Mouse (Mus musculus) spleen, postnatal 10 days (tissue): ENCODE measurements around the gene Pdx1.

Source experiments
- DNase-seq, 2 experiments: peaks; one replicate each; pipeline ENCODE4 v3.0.0; 2021 to 2022; ENCODE audit warnings: low spot score in 2 of 2

The Pdx1 gene

DNA sequence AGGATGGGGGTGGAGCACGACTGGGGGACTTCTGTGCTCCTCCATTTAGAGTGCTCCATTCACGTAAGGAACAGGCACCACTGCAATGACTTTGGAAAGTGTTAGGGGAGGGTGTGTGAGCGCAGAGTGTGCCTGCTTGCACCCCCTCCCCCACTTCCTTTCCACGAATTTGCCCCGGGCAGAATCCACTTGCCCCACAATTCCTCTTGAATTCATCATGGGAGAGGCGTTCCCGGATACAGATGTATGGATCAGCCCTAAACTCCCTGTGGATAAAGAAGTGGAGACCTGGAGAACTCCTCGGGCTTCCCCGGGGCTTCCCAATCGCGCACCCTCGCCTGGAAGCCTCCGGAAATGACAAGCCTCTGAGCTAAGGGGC is 7.8 kb downstream of the Pdx1 start:
- no peak for DNase-seq

DNA sequence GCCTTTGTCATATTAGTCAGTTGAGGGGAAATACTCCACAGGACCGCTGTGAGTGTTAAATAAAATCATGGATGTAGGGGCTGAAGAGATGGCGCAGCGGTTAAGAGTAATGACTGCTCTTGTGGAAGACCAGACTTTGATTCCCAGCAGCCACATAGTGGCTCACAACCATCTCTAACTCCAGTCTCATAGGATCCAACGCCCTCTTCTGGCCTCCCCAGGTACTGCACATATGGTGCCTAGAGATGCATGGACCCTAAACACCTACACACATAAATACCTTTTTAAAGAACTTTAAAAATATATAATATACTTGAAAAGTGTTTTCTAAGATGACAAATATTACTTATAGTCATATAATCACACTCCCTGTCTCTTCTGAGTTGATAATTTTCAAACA is 14.6 kb downstream of the Pdx1 start:
- DNase-seq: no peak

DNA sequence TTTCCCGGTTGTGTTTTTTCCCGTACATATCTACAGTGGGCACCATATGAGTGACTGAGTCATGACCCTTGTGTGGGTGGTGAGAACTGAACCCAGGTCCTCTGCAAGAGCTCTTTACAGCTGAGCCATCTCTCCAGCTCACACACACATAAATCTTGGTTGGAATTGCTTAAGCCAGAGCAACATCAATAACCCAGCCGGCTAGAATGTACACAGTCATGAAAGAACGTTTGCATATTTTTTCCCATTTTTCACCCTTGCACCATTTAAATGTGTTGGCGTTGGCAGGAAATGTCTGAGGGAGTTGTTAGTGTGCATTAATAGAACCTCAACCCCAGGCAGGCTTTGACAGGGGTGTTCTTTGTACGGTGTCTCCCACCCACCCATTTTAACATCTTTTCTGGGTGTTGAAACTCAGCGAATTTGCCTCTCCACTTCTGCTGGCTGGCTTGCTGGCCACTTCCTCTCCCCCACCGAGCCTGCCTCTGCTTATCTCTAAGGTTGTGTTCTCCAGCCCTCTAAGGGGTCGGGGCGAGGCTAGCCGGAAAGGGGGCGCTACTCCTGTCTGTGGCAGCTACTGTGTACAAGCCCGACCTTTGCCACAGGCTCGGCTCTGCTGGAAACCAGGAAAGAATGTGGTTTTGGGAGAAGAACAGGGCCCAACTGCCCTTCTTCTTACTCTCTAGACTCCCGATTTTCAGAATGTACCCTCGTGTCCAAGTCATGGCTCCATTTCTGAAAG is 22.2 kb downstream of the Pdx1 start:
- no peak for DNase-seq

DNA sequence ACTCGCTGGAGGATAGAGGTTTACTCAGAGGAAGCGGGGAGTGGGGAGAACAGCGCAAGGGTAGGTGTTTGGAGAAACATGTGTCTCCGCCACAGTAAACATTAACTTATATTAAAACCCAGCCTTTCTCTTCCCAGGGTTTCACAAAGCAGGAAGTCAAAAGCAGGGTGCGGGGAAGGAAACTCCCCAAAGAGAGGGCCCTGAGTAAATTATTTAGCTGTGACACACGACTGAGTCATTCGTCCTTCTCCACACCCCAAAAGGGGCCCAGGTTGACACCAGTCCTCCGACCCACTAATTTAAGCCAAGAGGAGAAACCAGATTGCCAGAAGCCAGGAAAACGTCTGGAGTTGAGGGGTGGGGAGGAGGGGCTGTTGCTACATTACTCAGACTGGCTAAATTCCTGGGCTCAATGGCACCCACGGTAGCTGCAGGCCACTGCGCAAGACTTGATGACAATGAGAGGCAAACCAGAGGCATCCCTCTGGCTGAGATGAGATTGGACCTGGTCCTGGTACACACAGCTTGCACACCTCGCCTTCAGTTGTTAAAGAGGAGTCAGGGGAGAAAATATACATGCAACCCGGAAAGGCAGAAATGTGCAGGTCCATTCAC is 22.9 kb downstream of the Pdx1 start:
- DNase-seq: no peak

DNA sequence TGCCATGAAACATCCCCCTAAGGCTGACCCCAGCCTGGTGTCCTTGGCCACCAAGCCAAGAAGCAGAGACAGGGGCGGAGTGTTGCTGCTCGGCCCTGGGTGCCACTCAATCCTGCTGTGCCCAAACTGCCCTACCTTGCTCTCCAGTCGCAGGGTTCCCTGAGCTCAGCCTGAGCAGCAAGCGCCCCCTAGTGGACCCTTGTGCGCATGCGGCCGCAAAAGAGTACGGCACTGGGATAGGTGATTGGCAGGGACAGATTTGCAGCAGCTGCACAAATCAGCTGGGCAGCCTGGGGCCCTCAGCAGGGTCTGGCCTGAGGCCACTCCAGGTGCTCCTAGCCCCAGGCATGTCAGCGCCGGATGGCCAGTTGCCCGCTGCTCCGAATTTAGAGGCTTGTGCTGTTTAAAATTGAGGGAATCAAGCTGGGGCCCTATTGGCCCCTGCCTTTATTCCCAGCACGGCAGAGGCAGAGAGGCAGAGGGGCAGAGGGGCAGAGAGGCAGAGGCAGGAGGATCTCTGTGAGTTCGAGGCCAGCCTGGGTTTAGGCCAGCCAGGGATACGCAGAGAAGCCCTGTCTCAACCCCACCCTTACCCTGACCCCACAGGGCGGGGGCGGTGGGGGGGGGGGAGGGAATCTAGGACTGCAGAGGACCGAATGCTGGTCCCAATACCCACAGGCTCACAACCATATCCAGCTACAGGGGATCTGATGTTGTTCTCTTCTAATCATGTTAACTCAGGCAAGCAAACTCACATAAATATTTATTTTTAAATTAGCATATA is 23.6 kb downstream of the Pdx1 start:
- DNase-seq: peak in 1 of 2 experiments; percentile 68

DNA sequence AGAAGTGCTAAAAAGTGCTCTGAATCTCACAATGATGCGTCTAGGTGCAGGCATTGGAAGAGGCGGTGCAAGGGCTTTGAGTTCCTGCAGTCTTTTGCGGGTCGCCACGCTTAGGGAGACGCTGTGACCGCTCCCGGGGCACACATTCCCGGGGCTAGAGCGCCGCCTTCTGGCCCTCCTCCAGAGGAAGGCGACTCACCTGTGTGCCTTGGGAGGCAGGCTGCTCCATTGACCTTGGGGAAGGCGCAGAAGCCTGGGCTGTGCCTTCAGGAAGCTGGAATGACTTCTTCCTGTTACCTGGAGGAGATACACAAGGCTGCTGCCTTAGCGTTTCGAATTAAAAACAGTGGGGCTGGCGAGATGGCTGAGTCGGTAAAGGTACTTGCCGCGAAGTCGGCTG is 24.4 kb downstream of the Pdx1 start:
- no peak for DNase-seq

DNA sequence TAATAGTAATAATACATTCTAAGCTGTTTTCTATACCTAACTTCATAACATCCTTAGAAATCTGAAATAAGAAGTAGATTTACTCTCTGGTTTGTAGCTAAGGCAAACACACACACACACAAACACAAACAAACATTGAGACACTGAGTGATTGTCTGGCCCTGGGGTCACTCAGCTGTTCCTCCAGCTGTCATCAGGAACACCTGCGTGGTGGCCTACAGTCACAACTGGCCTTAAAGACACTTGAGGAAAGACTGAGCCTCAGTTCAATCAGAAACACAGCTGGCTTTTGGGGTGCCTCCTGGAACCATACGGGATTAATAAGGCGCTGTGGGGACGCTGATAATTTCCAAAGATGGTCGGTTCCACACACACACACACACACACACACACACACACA is 27.5 kb downstream of the Pdx1 start:
- no peak for DNase-seq

DNA sequence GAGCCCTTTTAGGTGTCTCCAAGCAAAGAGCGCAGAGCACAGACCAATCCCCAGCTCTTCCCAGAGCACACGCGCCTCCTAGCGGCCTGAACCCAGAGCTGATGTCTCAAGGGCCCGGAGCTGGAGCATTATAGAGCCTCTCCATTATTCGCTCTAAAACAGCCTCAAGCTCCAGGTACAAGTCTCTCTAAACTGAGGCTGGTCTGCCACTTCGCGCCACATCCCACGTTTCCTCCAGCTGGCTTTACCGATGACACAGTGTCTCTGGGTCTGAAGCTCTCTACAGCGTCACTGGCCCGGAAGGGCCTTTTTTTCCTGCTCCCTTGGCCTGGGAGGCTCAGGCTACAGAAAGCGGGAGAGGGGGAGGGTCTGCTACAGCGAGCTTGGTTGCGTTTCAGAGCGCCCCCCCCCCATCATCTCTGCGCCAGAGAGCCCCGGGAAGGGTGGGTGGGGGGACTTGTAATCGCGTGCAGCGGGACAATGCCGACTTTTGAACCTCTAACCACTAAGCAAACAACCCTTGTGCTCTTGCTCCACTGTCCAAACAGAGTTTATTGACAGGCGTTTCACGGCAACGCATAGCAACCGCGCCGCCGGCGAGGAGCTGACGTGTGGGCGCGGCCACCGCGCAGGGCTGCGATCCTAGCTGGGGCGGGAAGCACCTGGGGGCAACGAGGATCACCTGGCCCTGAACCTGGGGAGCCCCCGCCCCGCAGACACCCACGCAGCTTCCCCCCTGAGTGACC is 29.7 kb downstream of the Pdx1 start:
- peak in 1 of 2 experiments; percentile 46 for DNase-seq

DNA sequence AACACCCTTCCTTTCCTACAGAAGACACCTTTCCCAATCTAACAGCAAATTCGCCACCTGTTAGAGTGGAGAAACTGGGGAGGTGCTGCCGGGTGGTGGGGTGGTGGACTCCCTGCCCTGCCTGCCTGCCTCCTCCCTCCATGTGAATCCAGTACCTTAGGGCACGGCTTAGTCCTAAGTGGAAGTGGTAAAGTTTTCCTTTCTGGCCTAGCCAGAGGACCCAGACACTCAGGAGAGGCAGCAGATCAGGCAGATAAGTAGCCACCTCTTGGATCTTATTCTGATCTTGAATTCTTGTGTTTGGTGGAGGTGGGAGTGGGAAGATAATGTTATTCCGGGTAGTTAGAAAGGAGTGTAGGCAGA is 30.2 kb downstream of the Pdx1 start:
- DNase-seq: no peak

DNA sequence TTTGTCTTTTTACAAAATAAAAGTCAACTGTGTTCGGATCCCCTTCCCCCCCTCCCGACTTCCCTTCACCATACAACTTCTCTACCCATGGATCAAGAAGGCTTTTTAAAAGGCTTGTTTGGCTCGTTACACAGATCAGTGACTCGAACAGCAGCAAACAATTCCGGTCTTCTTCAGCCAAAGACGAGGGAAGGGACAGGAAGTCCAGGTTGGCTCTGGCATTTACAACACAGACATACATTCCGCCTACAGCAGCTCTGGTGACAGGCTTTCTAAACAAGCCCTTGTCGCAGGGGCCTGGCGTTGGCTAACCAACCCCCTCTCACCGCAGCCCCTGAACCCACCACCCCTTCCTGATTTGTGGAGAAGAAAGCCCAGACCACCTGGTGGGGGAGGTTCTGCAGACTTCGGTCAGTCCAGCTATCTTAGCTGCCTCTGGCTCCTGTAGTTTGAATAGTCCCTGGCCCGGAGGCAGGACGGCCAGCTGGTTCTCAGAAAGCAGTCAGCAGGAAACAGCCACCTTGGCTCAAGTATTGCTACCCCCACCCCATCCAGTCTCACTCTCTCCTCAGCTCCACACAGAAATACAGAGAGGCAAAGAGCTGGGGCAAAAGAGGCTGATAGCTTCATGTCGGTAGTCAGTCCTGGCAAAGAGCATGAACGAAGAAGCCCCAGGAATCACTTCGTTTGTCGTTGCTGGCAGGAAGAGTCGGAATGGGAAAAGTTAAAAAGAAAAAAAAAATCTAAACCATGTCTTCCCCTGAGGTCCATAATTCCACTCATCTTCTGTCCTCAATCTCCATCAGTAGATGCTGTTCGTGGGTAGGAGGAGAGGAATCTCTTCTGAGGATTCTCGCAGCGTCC is 31.4 kb downstream of the Pdx1 start:
- no peak for DNase-seq

DNA sequence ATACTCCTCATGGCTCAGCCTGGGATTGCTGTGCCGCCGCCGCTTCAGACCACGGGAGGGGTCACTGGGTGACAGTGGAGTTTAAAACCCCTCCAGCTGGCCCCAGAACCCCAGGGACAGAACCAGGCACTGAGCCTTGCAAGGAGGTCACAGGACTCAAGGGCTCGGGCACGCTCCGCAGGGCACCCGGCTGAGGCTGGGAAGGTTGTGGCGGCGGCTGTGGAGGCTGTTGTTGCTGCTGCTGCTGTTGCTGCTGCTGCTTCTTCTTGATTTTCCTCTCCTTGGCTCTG is 32.0 kb downstream of the Pdx1 start:
- no peak for DNase-seq

DNA sequence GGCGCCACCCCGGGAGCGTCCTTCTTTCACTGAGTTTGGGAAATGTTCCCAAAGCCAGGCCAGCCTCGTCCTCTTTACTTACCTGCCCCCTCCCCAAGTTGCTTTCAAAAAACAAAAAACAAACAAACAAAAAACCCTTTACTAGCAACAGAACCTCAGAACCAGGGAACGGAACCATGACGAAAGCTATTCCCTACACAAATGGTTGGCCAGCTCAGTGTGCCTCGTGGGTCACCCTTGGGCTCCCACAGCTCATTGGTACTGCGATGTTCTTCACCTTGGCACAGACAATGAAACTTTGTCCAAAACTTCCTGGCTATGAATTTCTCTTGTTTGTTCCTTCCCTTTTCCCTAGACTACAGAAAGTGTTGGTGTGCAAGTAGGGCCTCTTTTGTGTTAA is 32.4 kb downstream of the Pdx1 start:
- no peak for DNase-seq

DNA sequence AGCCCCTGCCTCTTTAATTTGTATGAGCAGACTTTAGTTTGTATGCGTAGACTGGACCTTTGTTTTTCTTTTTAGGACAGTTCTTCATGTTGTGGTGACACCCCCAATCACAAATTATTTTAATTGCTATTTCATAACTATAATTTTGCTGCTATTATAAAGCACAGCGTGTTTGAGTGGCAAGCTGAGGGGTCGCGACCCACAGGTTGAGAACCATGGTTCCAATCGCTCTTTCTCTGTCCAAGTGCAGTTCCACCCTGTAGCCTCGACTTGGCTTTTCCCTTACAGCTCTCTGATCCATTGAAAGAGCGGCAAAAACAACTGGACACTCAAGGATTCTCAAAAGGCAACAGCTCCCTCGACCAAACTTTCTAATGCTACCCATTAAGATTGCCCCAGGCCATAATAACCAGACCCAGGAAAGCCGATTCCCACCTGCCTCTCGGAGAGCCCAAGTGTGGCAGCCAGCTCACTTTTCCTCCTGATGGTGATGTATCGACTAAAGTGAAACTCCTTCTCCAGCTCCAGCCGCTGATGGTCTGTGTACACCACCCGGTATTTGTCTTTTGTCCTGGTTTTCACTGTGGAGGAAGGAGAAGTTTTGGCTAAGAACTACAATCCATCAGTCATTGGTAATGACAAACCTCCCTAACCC is 33.1 kb downstream of the Pdx1 start:
- DNase-seq: no peak

DNA sequence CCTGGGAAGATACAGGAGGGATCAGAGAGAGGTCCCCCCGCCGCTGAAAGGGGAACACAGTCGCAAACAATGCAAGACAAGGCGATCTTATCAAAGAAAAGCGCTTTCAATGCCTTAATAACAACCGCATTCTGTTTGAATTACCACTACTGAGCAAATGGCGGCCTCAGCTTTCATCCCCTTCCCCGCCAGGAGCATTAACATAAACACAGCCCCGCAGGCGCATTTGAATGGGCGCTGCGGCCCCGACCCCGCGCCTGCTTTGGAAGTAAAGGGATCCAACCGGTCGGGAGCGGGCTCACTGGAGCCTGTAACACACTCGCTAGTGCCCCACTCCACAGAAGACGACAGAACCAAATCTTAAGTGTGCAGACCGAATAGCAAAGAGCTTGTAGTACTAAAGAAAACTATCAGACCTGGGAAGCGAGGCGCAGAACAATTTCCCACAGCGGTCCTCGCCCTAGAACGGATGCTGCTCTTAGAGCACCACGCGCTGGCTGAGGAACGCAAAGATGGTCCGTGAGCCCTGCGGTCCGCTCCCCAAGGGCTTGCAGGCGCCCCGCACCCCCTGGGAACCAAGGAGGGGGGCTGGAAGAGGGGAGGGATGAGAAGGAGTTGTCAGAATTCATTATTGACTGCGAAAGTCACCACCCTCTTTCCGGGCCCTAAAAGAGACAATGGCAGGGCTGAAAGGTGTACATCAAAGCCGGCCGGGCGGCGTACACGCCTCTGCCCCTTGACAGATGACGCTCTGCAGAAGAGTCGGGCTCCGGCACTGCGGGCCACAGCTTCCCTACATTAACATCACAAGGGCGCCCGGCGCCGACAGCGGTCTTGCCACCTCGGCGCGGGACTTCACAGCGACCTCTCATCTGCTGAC is 34.8 kb downstream of the Pdx1 start:
- DNase-seq: no peak

DNA sequence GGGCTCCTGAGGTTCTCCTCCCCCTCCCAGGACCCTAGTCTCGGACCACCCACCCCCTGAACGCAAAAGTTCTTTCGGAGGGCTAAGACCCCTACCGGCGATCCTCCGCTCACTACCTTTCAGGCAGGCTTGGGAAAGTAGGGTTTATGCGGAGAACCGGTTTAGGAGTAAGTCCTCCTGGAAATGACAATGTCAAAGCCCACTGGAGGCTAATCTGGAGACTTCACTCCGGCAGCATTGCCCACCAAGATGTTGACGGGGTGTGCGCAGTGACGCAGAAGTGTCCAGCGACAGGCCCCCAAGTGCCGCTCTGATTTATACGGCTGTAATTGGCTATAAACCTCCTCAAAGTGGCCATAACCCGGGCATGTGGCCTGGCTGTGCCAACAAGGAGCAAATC is 35.4 kb downstream of the Pdx1 start:
- no peak for DNase-seq

DNA sequence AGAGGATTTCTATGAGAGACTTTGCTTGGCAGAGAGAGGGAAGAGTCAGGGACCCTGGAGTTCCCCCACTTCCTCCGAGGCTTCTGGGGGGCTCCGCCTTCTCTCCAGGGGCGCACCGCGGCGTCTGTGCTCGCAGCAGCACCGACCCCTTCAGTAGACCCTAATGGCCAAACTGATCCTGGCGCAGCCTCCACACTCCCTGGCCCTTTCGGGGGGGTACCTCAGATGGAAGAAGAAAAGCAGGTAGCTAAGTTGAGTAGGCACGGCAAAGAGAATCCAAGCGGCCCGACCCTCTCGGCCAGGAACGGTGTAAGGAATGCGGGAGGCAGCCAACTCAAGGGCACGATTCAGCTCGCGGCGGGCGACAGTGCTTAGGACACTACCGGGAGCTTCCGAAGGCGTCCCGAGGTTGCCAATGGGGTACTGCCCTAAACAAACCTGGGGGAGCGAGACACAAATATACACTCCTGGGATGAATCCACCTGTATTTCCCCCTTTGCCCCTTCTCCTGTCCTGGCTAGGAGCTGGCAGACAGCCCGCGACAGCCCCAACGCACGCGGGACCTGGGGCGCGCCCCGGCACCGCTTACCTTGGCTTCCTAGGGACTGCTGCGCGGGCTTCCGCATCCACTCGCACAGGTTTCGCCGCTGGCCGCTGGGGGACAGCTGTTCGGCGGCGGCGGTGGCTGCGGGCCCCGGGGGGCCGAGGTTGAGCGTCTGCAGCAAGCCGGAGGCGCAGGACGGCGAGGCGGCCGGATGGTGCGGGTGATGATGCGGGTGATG is 36.3 kb downstream of the Pdx1 start:
- no peak for DNase-seq

DNA sequence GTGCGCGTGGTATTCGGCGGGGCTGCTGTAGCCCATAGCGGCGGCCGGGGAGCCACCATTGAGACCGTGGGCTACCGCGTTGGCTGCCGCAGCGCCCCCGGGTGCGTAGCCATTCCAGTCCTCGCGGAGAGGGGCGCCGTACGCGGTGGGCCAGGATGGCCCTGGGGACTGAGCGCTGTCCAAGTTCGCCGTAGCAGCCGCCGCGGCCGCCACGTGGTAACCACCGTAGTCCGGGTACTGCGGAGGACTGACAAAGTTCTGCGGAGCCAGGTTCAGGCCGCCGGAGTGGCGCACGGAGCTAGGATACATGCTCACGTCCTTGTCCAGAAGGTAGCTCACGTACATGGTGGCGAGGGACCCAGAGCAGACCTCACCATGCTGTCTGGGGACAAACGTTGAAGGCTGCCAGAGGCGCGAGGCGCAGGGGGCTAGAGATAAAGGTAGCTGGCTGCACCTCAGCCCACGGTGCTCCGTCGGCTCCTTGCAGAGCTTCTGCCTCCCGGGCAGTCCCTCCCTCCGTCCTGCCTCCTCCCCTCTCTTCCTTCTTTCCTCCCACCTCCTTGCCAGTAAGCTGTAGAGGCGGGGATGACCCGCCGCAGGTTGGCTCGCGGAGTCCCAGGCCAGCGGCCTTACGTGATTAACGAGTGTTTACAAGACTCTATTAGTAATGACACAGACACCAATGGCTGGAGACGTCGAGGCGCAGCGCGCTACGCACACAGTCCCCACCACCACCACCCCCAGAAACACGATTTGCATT is 37.1 kb downstream of the Pdx1 start, which contains the start of gene Cdx2:
Gene Cdx2, minus strand, starts transcription at position 633 of the 760 bp plus-strand sequence.
- no peak for DNase-seq

DNA sequence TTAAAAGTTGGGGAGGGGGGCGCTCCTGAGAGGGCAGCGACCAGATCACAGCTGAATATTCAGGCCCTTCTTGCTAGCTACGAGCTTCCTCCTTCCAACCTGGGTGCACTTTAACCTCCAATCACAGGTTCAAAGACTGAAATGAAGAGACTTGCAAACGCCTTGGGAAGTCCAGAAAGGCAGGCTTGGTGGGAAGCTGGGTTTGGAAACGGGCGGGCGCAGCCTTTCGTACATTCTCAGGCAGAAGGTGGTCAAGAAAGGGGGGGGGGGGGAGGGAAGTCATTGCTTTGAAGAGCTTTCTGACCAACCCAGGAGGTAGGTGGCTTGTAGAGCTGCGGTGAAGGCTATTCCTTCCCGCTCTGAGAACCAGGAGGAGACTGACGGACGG is 37.6 kb downstream of the Pdx1 start:
- DNase-seq: no peak
